Mouse (Mus musculus): ENCODE data around the gene Ankrd50. TPM values are rescaled to one million over a fixed set of nuclear protein-coding genes. Genes with fewer than 3 reads are reported as not detected.

The Ankrd50 gene
- polyA plus RNA-seq, 1 experiment from 2014 or later: 19.9 TPM

DNA sequence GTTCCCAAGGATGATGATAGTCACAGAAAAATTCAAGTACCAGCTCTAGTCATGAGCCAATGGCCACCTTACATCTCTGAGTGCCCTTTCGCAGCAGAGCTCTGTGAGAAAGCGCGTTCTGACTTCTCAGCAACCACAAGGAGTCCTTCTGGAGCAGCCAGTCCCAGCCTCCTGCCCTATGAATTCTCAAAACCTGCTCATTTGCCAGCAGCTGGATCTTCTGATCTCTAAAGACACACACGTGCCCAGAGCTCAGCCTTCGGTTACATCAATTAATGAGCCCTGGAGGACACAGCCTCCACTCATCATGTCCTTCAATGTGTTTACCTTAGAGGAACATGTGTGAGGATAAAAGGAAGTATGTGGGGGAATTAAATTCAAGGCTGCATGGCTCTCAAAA lies 53.2 kb downstream of the Ankrd50 start:
- Histone ChIP-seq H3K9ac (no peak overlapping the region; the same call in 1 of the 2 replicates), H3K4me3 (no peak overlapping the region), H3K9me3 (replicated peaks) (no peaks in the 10 kb centered on the region), H3K36me3 (ENCODE audit: poor library complexity, severe bottlenecking) (no peaks in the 10 kb centered on the region), H3K4me1 (peaks cover 5% of the 10 kb centered on the region; the same call in 1 of the 2 replicates), H3K27ac (no peak overlapping the region), H3K27me3 (no peaks in the 10 kb centered on the region), H3K4me2 (no peak overlapping the region)
- ATAC-seq: no peak
- WGBS: 79% methylated on average over 5 of the region's 5 CpGs

DNA sequence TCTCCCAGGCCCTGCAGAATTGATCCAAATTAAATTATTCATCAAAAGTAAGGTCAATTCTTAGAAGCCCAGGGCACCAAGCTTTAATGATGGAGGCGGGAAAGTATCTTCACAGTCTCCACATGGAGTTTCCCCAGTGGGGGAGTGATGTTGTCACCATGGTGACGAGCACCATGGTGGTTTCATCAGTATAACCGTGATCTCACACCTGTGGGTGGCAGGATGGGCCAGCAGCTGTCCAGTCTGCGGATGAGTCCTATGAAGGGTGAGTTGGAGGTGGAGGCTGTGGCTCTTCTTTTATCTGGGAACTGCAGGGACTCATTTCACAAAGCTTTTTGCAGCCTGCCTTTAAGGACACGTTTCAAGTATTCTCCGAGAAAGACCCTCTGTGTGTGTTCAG lies 53.6 kb downstream of the Ankrd50 start:
- Histone ChIP-seq H3K36me3 (ENCODE audit: poor library complexity, severe bottlenecking) (no peaks in the 10 kb centered on the region), H3K9ac (no peak overlapping the region), H3K27ac (no peak overlapping the region), H3K27me3 (no peaks in the 10 kb centered on the region), H3K4me1 (peaks cover 5% of the 10 kb centered on the region; the same call in 1 of the 2 replicates), H3K4me2 (no peak overlapping the region), H3K4me3 (no peak overlapping the region), H3K9me3 (replicated peaks) (no peaks in the 10 kb centered on the region)
- WGBS: 60% methylated on average over 6 of the region's 6 CpGs
- ATAC-seq: peak; percentile 65; the same call in 1 of the 2 replicates

DNA sequence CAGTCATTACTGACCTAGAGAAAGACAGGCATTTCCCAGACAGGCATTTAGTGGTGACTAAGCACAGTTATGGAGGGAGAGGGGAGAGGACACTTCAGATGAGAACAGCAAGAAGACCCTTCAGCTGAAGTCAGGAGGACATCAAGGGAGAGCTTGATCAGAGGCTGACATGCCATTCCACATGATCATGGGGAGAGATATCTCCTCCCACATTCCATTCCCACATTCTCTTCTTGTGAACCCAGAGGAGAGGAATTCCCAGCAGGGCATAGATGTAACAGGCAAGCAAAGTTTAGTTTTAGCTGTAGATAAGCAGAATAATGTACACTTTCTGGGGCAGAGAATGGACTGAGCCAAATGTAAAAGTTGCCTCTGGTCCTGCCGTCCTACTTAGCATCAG lies 57.4 kb downstream of the Ankrd50 start:
- no peak overlapping the region for H3K4me3 ChIP-seq
- no peak overlapping the region for H3K27ac ChIP-seq
- H3K36me3 ChIP-seq (ENCODE audit: poor library complexity, severe bottlenecking): no peaks in the 10 kb centered on the region
- no peak for ATAC-seq
- H3K27me3 ChIP-seq: no peaks in the 10 kb centered on the region
- WGBS: 92% methylated on average over 1 of the region's 1 CpGs
- no peak overlapping the region for H3K9ac ChIP-seq
- no peak overlapping the region for H3K4me2 ChIP-seq
- no peaks in the 10 kb centered on the region for H3K9me3 ChIP-seq (replicated peaks)
- no peaks in the 10 kb centered on the region for H3K4me1 ChIP-seq

DNA sequence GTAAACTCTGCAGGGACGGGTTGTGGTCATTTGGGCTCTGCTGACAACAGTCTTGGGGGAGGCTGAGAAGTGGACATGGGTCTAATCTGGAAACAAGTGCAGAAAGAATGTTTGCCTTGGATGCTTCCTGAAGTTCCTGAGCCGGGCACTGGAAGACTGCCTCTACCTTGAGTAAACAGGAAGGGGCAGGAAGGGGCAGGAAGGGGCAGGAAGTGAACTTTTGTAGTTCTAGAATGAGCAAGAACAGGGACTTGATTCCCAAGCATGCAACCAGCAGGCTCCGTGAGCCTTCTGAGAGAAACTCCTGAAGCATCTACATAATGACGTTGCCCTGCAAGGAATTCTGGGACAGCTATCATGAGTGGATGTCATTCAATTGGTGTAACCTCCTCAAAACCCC lies 60.7 kb downstream of the Ankrd50 start:
- Histone ChIP-seq H3K27me3 (no peaks in the 10 kb centered on the region), H3K4me3 (no peak overlapping the region), H3K27ac (no peak overlapping the region), H3K9me3 (replicated peaks) (no peaks in the 10 kb centered on the region), H3K9ac (no peak overlapping the region), H3K4me2 (no peak overlapping the region), H3K4me1 (no peaks in the 10 kb centered on the region), H3K36me3 (ENCODE audit: poor library complexity, severe bottlenecking) (no peaks in the 10 kb centered on the region)
- WGBS: 79% methylated on average over 4 of the region's 4 CpGs
- ATAC-seq: no peak

DNA sequence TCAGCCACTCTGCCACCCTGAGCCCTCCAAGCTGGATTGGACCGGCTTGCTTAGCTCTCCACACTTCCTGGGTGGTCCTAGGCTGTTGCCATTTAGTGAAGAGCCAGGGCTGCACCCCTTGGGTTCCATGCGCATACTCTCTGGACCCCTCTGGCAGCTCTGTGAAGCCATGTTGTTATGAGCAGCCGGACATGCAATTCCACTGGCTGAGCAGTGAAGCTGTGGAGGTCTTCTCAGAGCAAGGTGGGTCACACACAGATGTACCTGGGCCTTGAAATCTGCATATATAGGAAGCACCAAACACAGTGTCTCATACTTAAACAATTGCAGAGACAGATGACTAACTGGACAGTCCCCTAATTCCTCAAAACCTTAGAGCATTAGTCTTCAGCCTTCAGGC lies 64.7 kb downstream of the Ankrd50 start:
- Histone ChIP-seq H3K4me3 (no peak overlapping the region), H3K27me3 (no peaks in the 10 kb centered on the region), H3K4me2 (no peak overlapping the region), H3K9me3 (replicated peaks) (no peaks in the 10 kb centered on the region), H3K27ac (no peak overlapping the region), H3K9ac (no peak overlapping the region), H3K4me1 (no peaks in the 10 kb centered on the region), H3K36me3 (ENCODE audit: poor library complexity, severe bottlenecking) (no peaks in the 10 kb centered on the region)
- 84% methylated on average over 3 of the region's 3 CpGs for WGBS
- no peak for ATAC-seq

DNA sequence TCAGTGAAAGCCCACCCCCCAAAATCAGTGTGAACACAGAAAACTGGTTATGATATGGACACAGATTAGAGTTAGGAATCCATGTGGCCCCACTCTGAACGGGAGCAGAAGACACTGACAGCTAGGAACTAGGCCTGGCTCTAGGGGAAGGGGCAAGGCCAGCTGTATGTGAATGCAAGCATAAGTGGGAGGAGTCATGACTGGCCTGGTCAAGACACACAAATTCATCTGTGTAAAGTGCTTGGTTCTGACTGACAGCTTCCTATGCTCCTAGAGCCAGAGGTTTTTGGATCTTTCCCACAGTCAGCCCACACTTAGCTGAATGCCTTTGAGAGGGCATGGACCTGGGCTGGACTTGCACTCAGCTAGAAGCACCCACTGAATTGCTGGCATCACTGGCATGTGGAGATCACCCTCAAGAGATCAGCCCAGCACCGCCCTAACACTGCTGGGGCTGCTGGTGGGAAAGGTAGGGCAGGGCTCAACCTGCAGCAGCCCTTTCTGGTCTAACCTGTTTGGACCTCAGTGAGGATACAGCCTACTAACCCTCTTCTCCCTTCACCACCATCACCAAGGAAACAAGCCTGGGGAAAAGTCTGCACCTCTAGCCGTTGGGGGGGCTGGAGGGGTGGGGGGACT lies 69.2 kb downstream of the Ankrd50 start:
- Histone ChIP-seq H3K36me3 (ENCODE audit: poor library complexity, severe bottlenecking) (no peaks in the 10 kb centered on the region), H3K4me2 (no peak overlapping the region), H3K9me3 (replicated peaks) (no peaks in the 10 kb centered on the region), H3K4me1 (no peaks in the 10 kb centered on the region), H3K27me3 (no peaks in the 10 kb centered on the region), H3K27ac (no peak overlapping the region), H3K9ac (no peak overlapping the region), H3K4me3 (no peak overlapping the region)
- WGBS: 67% methylated on average over 3 of the region's 3 CpGs
- ATAC-seq: no peak
